Mouse (Mus musculus): Measurements from ENCODE around the gene Wnk1. TPM values are rescaled to one million over a fixed set of nuclear protein-coding genes. Genes with fewer than 3 reads are reported as not detected.

Gene Wnk1
- total RNA-seq (2023) = 299 TPM

GRCm38 (mm10) chr6:120038366-120039255 lies at the start of gene Wnk1:
Gene Wnk1, minus strand, starts transcription at chr6:120038672.

GRCm38 (mm10) chr6:119902204-119903080 lies 136.0 kb downstream of the Wnk1 start, which contains the start of gene Rad52:
Gene Rad52, plus strand, starts transcription at chr6:119902698.

Other genes starting within 250 kb of the Wnk1 start
- 11.4 TPM for gene Erc1, start 190.5 kb downstream of the Wnk1 start, total RNA-seq (2023)
- 26.8 TPM for gene Rad52, start 136.0 kb downstream of the Wnk1 start, total RNA-seq (2023)
- 0.67 TPM for gene Ninj2, start 54.7 kb upstream of the Wnk1 start, total RNA-seq (2023)

Data from CD8-positive naive resting alpha-beta T cell, adult 57 days (primary cell).